Mouse (Mus musculus) MEL (cell line): ENCODE results near the gene Glmn. TPM values are rescaled to one million over a fixed set of nuclear protein-coding genes. Genes with fewer than 3 reads are reported as not detected.

Source experiments
- DNase-seq: peaks from one replicate; pipeline ENCODE4 v3.0.0; 2011; ENCODE audit warnings: low read depth, low spot score
- H3K27ac ChIP-seq: 2 replicates; pipeline ENCODE4 v1.5.1; 2012; ENCODE audit warnings: low read depth, mild to moderate bottlenecking, control low read depth, low read length, moderate library complexity; ENCODE audit not compliant: control insufficient read depth
- H3K27me3 ChIP-seq, 2 experiments: fragments of 150-350 bp in 1 of 2; sonication (generic) in 1 of 2; 2 replicates each; pipeline ENCODE4 v1.6.1; 2012; ENCODE audit warnings: low read length in 2 of 2, mild to moderate bottlenecking in 2 of 2, improper control_type of control experiment in 1 of 2, moderate library complexity in 1 of 2; ENCODE audit not compliant: insufficient read depth in 2 of 2, control insufficient read depth in 1 of 2
- H3K36me3 ChIP-seq, 2 experiments: 2 replicates each; pipeline ENCODE4 v1.6.1; 2012 to 2014; ENCODE audit warnings: low read length in 2 of 2, improper control_type of control experiment in 1 of 2, inconsistent platforms in 1 of 2, mild to moderate bottlenecking in 1 of 2; ENCODE audit not compliant: insufficient read depth in 2 of 2, control insufficient read depth in 1 of 2
- H3K4me1 ChIP-seq, 2 experiments: fragments of 150-350 bp in 1 of 2; sonication (generic) in 1 of 2; 2 replicates each; pipeline ENCODE4 v1.6.1; 2012; ENCODE audit warnings: low read length in 2 of 2, improper control_type of control experiment in 1 of 2, mild to moderate bottlenecking in 1 of 2; ENCODE audit not compliant: insufficient read depth in 2 of 2, control insufficient read depth in 1 of 2
- H3K4me3 ChIP-seq, 2 experiments: fragments of 150-350 bp in 1 of 2; sonication (generic) in 1 of 2; 2 replicates each; pipeline ENCODE4 v1.5.1; 2012; ENCODE audit warnings: low read depth in 2 of 2, low read length in 2 of 2, mild to moderate bottlenecking in 2 of 2, moderate library complexity in 2 of 2, control low read depth in 1 of 2, improper control_type of control experiment in 1 of 2; ENCODE audit not compliant: control insufficient read depth in 1 of 2, insufficient read depth in 1 of 2
- H3K79me2 ChIP-seq: 2 replicates; pipeline ENCODE4 v1.6.1; 2012; ENCODE audit warnings: mild to moderate bottlenecking, low read length, moderate library complexity; ENCODE audit not compliant: control insufficient read depth, poor library complexity, insufficient read depth
- H3K9ac ChIP-seq: 2 replicates; pipeline ENCODE4 v1.6.1; 2012; ENCODE audit warnings: low read depth, mild to moderate bottlenecking, control low read depth, low read length, moderate library complexity; ENCODE audit not compliant: control insufficient read depth, poor library complexity, severe bottlenecking
- H3K9me3 ChIP-seq: fragments of 150-350 bp; sonication (generic); replicated peaks from 2 replicates; pipeline ENCODE4 v1.6.1; 2012; ENCODE audit warnings: mild to moderate bottlenecking, low read length, improper control_type of control experiment, moderate library complexity; ENCODE audit not compliant: insufficient read depth
- CHD1 ChIP-seq: IDR thresholded peaks from 2 replicates; pipeline ENCODE4 v1.6.1; 2012; ENCODE audit warnings: low read depth, mild to moderate bottlenecking, inconsistent platforms, low read length, improper control_type of control experiment
- CTCF ChIP-seq, 3 experiments: IDR thresholded peaks in 2 of 3; conservative IDR thresholded peaks in 1 of 3; 2 replicates each; pipeline ENCODE4 v1.5.1; 2011 to 2012; ENCODE audit warnings: low read length in 3 of 3, low read depth in 2 of 3, mild to moderate bottlenecking in 2 of 3, improper control_type of control experiment in 1 of 3, inconsistent platforms in 1 of 3, mixed read lengths in 1 of 3, moderate library complexity in 1 of 3; ENCODE audit not compliant: control insufficient read depth in 1 of 3, insufficient read depth in 1 of 3, poor library complexity in 1 of 3, severe bottlenecking in 1 of 3
- ELF1 ChIP-seq: IDR thresholded peaks from 2 replicates; pipeline ENCODE4 v1.6.1; 2014; ENCODE audit warnings: low read depth, mild to moderate bottlenecking, inconsistent platforms, low read length, improper control_type of control experiment, moderate library complexity
- EP300 ChIP-seq, 2 experiments: IDR thresholded peaks; 2 replicates each; pipeline ENCODE4 v1.6.1; 2011; ENCODE audit warnings: improper control_type of control experiment in 2 of 2, low read length in 2 of 2, low read depth in 1 of 2, mild to moderate bottlenecking in 1 of 2
- GABPA ChIP-seq: IDR thresholded peaks from 2 replicates; pipeline ENCODE4 v1.6.1; 2012; ENCODE audit warnings: low read depth, mild to moderate bottlenecking, inconsistent platforms, low read length, improper control_type of control experiment, moderate library complexity
- GATA1 ChIP-seq: IDR thresholded peaks from 2 replicates; pipeline ENCODE4 v1.6.1; 2011; ENCODE audit warnings: low read depth, low read length, improper control_type of control experiment
- HCFC1 ChIP-seq: IDR thresholded peaks from 2 replicates; pipeline ENCODE4 v1.6.1; 2012; ENCODE audit warnings: low read depth, mild to moderate bottlenecking, inconsistent platforms, low read length, improper control_type of control experiment, moderate library complexity
- KAT2A ChIP-seq: conservative IDR thresholded peaks from 2 replicates; pipeline ENCODE4 v1.6.1; 2012; ENCODE audit warnings: low read depth, low read length, improper control_type of control experiment, inconsistent platforms
- MAFK ChIP-seq: IDR thresholded peaks from 2 replicates; pipeline ENCODE4 v1.6.1; 2011; ENCODE audit warnings: low read depth, mild to moderate bottlenecking, low read length, improper control_type of control experiment, borderline replicate concordance
- MAZ ChIP-seq: IDR thresholded peaks from 2 replicates; pipeline ENCODE4 v1.6.1; 2012; ENCODE audit warnings: low read depth, mild to moderate bottlenecking, inconsistent platforms, low read length, improper control_type of control experiment
- POLR2AphosphoS2 ChIP-seq: IDR thresholded peaks from 2 replicates; pipeline ENCODE4 v1.6.1; 2011; ENCODE audit warnings: low read length, improper control_type of control experiment
- POLR2AphosphoS5 ChIP-seq: IDR thresholded peaks from 2 replicates; pipeline ENCODE4 v1.6.1; 2012; ENCODE audit warnings: low read depth, borderline replicate concordance, mild to moderate bottlenecking, inconsistent platforms, low read length, moderate library complexity, mixed read lengths
- RAD21 ChIP-seq: IDR thresholded peaks from 2 replicates; pipeline ENCODE4 v1.6.1; 2011; ENCODE audit warnings: mild to moderate bottlenecking, low read depth, low read length, improper control_type of control experiment
- TAL1 ChIP-seq: IDR thresholded peaks from 2 replicates; pipeline ENCODE4 v1.6.1; 2012; ENCODE audit warnings: mild to moderate bottlenecking, inconsistent platforms, low read length, moderate library complexity, mixed read lengths
- ZC3H11A ChIP-seq: IDR thresholded peaks from 2 replicates; pipeline ENCODE4 v1.6.1; 2012; ENCODE audit warnings: low read depth, mild to moderate bottlenecking, inconsistent platforms, low read length, improper control_type of control experiment
- ZKSCAN1 ChIP-seq: IDR thresholded peaks from 2 replicates; pipeline ENCODE4 v1.6.1; 2012; ENCODE audit warnings: low read depth, mild to moderate bottlenecking, inconsistent platforms, low read length, improper control_type of control experiment, moderate library complexity
- ZMIZ1 ChIP-seq: IDR thresholded peaks from 2 replicates; pipeline ENCODE4 v1.6.1; 2012; ENCODE audit warnings: low read depth, mild to moderate bottlenecking, inconsistent platforms, low read length, improper control_type of control experiment, moderate library complexity
- ZNF384 ChIP-seq: IDR thresholded peaks from 2 replicates; pipeline ENCODE4 v1.6.1; 2012; ENCODE audit warnings: low read depth, mild to moderate bottlenecking, inconsistent platforms, low read length, improper control_type of control experiment
- polyA plus RNA-seq, 2 experiments: library from polyadenylated mRNA; stranded (reverse) in 1 of 2; unstranded in 1 of 2; fragments of >175 nt in 1 of 2; fragments of >200 nt in 1 of 2; gene quantifications; 2 replicates each; pipeline versions ENCODE4 v1.2.1 to v1.2.4; 2012; ENCODE audit warnings: low replicate concordance in 2 of 2, low read depth in 1 of 2; ENCODE audit not compliant: insufficient read length in 2 of 2, insufficient read depth in 1 of 2, missing spikeins in 1 of 2
- total RNA-seq: library from RNA; depleted of rRNA; stranded (reverse); fragments of 300-350 nt; gene quantifications from 2 replicates; pipeline ENCODE4 v1.2.3, GENCODE M21; 2012

Glmn gene
- total and polyA plus RNA-seq, 3 experiments: 7.3 to 7.9 TPM; not detected in 1

- no peaks in the 10 kb centered on the region for H3K27me3 ChIP-seq
- no peaks in the 10 kb centered on the region; a peak in 1 of 4 replicates for H3K36me3 ChIP-seq
- no peak overlapping the region for H3K27ac ChIP-seq
- peaks cover 0 to 6% of the 10 kb centered on the region in 2 experiments; a peak in 2 of 4 replicates for H3K4me1 ChIP-seq
- H3K9ac ChIP-seq: no peak overlapping the region
- no peak overlapping the region for H3K4me3 ChIP-seq
- no peaks in the 10 kb centered on the region for H3K9me3 ChIP-seq
- no peak for DNase-seq
- H3K79me2 ChIP-seq: no peaks in the 10 kb centered on the region
- TF ChIP-seq KAT2A (no peak), ZC3H11A (no peak), TAL1 (no peak), POLR2AphosphoS2 (no peak), ZMIZ1 (no peak), GATA1 (no peak), MAFK (no peak), EP300 (IDR thresholded peaks at IDR 0.05; ENCODE audit: low read depth in 1 of 2, low read length in 2 of 2) (no peak), GABPA (no peak), CTCF (IDR thresholded peaks at IDR 0.05 in 2 of 3, conservative IDR thresholded peaks at IDR 0.05 in 1 of 3; ENCODE audit: control insufficient read depth in 1 of 3, insufficient read depth in 1 of 3, low read depth in 2 of 3, low read length in 3 of 3, poor library complexity in 1 of 3, severe bottlenecking in 1 of 3) (no peak), RAD21 (no peak), CHD1 (no peak), ZNF384 (no peak)
Measured at GRCm38 (mm10) chr5:107511326-107511725, 86.4 kb downstream of the Glmn start.

- Histone ChIP-seq H3K4me1 (peaks cover 0 to 4% of the 10 kb centered on the region in 2 experiments; a peak in 2 of 4 replicates), H3K36me3 (no peaks in the 10 kb centered on the region; a peak in 1 of 4 replicates), H3K9ac (no peak overlapping the region), H3K4me3 (no peak overlapping the region), H3K27me3 (no peaks in the 10 kb centered on the region), H3K27ac (no peak overlapping the region), H3K9me3 (no peaks in the 10 kb centered on the region), H3K79me2 (no peaks in the 10 kb centered on the region)
- DNase-seq: no peak
- TF ChIP-seq ELF1: no peak
- TF ChIP-seq GATA1: no peak
- TF ChIP-seq MAZ: no peak
- TF ChIP-seq POLR2AphosphoS5: no peak
- TF ChIP-seq POLR2AphosphoS2: no peak
- no peak for TF ChIP-seq CHD1
- TF ChIP-seq HCFC1: no peak
- no peak for TF ChIP-seq ZKSCAN1
- TF ChIP-seq CTCF (IDR thresholded peaks at IDR 0.05 in 2 of 3, conservative IDR thresholded peaks at IDR 0.05 in 1 of 3; ENCODE audit: control insufficient read depth in 1 of 3, insufficient read depth in 1 of 3, low read depth in 2 of 3, low read length in 3 of 3, poor library complexity in 1 of 3, severe bottlenecking in 1 of 3): no peak
Measured at GRCm38 (mm10) chr5:107510503-107510902, 87.2 kb downstream of the Glmn start.
